Mouse (Mus musculus): Measurements from ENCODE around the gene Srcap.
A peak's percentile ranks its signal among the peaks of the same experiment; 100 is the strongest.
"Not testable (repeated sequence)": the region's sequence is repeated elsewhere in the genome, so short reads cannot be mapped to it uniquely, and the experiment has no call there.

The Srcap gene

DNA sequence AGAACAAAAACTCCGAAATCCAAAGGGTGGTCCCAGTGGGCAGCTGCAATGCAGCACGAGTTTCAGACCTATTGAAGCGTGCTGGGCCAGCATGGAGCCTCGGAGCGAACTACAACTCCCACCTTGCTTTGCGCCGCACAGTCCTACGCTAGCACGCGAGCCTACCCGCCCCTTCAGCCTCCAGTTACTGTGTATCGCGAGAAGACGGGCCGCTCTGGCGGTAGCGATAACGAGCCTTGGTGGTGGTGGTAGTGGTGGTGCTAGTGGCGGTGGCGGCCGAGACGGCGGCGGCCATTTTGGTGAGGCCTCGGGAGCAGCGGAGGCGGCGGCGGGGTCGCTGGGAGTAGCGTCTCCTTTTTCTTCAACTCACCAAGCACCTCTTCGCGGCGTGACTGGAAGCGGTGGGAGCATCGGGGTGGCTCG is at the start of gene Srcap:
Srcap (plus strand) TSS at position 176 of the 423 bp plus-strand sequence.
- DNase-seq (ENCODE audit: low read depth, low spot score): peak; percentile 99

DNA sequence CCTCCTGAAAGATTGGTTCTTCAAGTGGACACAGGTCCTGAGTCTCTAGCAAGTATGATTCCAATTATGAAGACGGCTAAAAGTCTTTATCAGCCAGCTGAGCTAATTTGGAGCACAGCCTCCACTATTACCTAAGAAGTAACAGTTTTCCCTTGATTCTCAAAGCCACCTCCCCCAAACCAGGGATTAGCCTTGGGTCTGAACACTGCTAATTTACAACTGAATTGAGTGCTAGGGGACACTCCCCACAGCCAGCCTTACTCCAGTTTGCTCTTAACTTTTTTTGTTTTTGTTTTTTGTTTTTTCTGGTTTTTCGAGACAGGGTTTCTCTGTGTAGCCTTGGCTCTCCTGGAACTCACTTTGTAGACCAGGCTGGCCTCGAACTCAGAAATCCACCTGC is 46.6 kb upstream of the Srcap start:
- no peak for DNase-seq (ENCODE audit: low read depth, low spot score)

DNA sequence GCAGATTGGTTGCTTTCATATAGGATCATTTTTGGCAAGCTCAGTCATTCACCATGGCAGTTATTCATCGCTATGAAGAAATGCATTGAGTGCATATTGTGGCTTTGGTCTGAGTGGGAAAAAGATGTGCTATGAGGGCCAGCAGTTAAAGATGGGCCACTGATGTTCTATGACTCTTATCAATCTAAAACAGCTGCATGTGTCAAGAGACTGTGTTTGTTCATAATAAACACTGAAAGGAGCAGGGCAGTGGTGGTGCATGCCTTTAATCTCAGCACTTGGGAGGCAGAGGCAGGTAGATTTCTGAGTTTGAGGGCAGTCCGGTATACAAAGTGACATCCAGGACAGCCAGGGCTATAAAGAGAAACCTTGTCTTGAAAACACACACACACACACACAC is 46.1 kb upstream of the Srcap start:
- DNase-seq (ENCODE audit: low read depth, low spot score): not testable (repeated sequence)

DNA sequence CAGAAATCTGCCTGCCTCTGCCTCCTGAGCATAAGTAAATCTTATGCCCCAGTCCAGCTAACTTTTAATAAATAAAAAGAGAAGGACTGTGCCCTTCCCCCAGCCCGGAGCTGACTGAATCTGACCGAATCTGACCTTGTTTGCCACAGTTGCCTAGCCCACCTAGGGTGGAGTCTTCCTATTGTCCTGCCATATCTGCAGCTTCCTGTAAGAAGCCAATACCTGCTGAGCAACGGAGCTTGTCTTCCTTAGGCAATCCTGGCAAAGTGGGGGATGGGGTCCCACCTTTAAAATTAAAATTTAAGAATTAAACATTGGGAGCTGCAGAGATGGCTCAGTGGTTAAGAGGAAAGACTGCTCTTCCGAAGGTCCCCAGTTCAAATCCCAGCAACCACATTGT is 45.2 kb upstream of the Srcap start:
- no peak for DNase-seq (ENCODE audit: low read depth, low spot score)

DNA sequence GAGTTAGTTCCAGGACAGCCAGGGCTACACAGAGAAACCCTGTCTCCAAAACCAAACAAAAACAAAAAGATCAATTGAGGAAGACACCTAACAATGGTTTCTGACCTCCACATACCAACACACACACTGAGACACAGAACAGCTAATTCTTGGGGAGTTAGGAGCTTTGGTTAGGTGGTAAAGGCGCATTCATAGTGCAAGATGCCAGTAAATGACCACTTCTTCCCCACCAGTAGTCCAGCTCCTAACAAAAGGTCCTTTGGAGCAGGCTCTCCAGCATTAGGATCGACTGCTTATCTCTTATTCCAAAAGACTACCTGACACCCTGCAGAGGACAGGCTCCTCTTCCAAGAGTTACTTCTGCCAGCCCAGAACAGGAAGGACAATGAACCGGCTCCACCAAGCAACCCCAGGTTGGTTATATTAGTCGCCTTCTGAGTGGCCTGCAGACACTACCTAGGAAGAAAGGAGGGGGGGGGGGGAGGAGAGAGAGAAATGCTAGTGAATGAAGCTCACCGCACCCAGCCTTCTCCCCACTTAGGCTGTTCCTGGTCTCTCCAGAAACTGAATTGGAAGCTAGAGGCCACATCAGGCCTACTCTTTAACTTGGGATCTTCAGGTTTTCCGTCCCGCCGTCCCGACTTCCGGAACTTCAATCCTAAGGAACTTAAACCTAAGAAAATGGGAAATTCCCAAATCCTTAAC is 41.6 kb upstream of the Srcap start:
- DNase-seq (ENCODE audit: low read depth, low spot score): peak; percentile 66

DNA sequence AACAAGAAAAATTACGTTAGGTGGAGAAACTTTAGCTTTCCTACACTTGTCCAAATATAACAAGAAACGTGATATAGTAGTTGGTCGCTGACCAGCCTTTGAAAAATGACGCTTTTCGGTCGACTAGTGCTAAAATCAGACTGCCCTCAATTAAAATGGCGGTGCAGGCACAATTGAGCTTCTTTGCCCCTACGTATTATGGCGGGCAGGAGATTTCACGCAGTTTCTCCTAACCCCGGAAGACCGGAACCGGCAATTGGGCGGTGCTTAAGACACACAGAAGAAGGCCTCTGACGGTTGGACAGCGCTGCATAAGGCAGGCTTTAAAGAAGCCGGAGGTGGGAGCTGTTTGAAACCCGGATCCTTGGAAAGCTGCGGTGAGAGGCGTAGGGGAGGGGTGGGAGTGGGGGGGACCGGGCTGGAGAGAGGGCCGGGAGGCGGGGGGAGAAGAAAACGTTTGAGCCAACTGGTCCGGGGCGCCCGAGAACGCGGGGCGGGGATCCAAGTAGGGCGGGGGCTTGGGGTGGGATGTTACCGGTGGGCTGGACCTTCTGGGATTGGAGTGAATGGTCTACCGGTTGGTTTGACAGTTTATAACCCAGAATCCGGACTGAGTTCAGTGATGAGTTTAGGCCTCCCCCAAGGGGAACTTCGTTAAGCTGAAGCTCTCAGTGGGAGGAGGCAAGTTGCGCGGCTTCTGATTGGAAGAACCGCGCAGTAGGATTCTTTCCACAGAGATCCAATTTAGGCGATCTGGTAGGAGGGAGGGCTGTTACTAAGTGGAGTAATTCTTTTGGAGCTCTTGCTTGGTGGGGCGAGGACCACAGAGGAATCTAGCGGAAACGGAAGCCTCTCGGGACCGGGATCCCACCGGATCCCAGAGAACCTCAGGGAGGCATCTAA is 40.8 kb upstream of the Srcap start:
- DNase-seq (ENCODE audit: low read depth, low spot score): peak; percentile 100

DNA sequence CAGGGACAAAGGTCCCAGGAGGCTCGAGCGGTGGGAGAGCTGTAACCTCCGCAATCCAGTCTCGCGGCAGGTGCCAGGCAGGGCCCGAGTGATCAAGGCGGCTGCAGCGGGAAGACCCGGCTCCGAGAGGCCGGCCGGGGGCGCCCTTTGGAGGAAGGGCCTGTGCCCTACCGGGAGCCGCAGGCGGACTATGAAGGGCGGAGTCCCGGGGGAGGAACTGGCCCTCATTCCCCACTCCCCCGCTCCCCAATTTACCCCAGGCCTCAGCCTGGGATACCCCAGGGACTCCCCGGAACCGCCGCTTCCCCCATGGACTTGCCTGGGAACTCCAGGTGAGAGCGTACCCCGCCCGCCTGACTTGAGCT is 40.2 kb upstream of the Srcap start:
- DNase-seq (ENCODE audit: low read depth, low spot score): no peak

DNA sequence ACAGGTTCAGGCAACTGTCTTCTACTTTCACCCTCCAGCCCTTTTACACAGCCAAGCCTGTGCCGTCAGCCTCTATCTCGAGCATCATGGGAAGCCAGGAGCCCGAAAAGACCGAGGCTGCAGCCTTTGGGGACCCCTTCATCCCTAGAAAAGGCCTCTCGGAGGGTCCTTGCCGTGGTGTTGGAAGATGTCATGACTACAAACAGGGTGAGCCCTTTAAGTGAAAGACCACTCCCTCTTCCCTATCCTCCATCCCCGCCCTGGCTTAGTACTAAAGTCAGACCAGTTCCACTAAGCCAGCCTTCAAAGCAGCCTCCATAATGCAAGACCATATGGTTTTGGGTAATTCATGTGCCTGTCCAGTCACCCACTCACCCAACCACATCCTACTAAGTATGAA is 39.7 kb upstream of the Srcap start:
- DNase-seq (ENCODE audit: low read depth, low spot score): peak; percentile 35

DNA sequence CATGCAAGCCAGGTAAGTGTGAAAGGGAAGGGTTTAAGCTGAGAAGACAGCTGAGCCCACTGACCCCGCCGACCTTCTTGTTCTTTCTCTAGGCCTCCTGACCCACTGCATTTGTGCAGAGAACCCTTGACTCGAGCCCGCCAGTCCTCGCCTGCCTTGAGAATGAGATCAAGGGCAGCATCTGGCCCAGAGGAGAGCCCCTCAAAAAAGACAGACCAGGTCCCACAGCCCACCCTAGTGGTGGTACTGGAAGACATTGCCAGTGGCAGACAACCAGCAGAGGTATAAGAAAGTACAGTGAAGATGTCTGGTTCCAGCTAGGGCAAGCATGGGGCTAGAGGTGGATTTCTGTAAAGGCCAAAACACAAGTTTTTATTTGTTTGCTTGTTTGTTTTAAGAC is 38.1 kb upstream of the Srcap start:
- DNase-seq (ENCODE audit: low read depth, low spot score): no peak

DNA sequence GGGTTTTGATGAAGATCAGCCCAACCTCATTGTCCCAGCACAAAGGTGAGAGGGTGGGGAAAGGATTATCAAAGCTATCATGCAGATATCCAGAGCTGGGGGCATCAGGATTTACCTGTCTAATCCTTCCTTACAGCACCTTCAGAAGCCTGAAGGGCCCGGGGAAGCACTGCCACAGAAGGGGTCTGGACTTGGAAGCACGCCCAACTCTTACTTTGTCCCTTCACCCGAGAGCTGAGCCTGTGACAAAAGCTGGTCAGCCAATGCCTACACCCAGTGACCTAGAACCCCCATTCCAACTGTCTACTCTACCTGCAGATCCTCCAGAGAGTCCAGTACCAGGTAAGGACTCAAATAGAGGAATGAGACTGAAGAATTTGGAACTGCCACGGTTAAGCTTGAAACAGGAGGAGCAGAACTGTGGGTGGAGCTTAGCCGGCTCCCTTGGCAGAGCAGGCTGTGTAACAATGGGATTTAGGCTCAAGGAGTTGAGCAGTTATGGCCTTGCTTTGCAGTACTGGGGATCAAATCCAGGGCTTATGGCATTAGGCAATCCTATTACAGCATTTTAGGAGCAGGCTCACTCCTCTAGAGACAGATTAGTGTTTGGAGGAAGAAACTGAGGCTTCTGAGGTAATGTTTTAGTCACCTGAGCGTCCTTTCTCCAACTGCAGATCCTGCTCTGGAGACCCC is 37.3 kb upstream of the Srcap start:
- no peak for DNase-seq (ENCODE audit: low read depth, low spot score)

DNA sequence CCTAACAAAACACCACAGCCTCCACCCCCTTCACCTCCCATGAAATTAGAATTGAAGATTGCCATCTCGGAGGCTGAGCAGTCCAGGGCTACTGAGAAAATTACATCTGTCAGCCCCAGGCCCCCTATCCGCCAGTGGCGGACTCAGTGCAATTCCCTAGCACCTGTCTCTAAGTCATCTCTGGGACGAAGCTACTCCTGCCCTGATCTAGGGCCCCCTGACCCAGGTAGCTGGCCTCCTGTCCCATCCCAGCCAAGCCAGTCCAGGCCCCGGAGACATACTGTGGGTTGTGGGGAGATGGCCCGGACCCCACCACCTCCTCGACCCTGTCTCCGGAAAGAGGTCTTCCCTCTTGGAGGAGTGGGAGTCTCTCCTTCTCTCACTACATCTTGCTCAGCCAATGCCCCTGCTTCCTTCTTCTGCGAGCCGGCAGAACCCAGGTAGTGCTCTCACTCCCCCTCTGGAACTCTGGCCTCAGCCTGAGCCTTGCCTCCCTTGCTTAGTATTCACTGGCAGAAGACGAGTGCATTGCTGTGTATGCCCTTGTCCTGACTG is 36.5 kb upstream of the Srcap start:
- no peak for DNase-seq (ENCODE audit: low read depth, low spot score)

DNA sequence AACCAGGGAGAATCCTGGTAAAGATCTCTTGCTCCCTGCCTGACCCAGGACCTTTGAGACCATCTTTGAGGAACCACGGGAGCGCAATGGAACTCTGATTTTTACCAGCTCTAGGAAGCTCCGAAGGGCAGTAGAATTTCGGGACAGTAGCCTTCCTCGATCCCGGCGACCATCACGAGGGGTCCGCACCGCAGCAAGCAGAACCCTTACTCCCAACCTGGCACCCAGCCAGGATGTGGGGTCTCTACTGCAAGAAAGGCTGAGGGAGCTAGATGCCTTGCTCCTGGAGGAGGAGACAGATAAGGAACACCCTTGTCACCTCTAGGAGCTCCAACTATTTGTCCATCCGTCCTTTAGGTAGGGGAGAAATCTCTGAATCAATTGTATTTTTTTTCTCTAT is 35.4 kb upstream of the Srcap start:
- DNase-seq (ENCODE audit: low read depth, low spot score): no peak

DNA sequence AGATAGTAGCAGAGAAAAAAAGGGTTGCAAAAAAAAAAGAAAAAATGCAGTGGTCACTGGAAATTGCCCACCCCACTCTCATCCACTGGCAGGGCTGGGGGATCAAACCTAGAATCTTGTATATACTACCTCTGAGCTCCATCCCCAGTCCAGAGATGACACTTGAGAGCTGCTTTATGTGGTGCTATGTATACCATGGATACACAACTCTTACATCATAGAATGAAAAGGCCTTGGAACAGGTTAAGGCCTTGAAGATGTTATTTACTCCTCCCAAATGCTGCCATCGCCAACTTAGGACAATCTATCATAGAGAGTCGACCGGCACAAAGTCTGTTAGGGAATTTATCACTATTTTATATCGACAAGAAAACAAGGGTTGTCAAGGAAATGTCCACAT is 34.9 kb upstream of the Srcap start:
- DNase-seq (ENCODE audit: low read depth, low spot score): no peak

DNA sequence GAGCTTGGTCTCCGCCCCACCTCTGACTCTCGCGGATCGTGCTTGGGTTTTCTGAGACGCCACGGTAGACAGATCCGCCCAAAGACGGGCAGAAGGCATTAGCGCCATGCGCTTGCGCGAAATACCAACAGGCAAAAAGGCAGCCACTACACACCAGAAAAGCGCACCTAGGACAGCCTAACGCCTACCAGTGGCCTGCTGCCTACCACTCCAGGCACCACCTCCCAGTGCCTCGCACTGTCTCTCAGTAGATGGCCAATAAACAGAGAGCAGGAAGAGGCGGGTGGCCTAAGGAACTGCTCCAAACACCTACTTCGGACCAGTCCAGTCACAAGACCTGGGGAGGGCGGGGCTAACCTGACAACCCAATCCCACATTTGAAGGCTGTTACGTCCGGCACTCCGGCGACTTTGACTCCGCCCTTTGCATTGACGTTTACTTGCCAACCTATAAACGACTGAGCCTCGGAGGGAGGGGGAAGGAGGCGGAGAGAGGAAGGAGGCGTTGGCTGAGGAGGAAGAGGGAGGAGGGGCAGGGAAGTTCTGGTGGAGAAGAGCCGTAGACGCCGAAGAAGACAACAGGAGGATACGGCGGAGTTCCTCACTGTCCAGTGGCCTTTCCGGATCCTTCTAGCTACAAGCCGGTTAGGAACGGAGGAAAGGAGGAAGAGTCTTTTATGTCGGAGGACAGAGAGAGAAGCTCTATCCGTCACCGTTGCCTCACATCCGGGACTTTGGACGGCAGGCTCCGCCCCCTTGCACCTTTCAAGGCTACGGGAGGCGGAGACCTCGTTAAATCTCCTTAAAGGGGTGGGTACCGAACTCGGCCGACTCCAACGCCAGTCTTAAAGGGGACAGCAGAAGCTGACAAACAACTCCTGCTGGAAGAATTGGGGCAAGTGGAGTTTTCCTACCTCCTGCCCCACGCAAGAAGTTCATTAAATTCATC is 33.8 kb upstream of the Srcap start:
- peak; percentile 100 for DNase-seq (ENCODE audit: low read depth, low spot score)

DNA sequence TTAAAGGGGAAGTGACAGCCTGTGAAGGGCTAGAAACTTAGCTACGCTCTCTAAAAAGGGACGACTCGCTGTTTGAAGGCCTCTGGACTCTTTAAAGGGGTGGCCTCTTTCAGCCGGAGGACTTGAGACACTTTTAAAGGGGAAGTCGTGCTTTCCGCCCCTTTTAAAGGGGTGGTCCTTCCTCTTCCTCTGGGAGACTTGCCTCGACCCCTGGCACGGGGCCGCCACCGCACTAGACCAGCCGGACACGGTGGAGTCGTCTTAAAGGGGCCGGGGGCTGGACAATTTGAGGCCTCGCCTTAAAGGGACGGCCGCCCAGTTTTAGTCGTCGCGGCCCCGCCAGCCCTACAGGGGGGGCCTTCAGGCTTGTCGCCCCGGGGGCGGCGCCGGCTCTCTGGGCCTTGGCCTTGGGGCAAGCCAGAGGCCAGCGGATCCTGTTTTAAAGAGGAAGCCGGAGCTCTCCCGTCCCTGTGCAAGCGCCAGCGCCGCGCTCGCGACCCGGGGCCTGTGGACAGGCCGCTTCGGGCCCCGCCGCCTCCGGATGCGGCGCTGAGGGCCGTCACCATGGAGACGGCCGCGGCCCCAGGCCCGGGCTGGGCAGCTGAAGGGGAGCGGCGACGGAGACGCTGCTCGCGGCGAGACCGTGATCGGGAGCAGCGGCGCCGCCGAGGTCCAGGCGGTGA is 33.0 kb upstream of the Srcap start, which contains the start of gene Fbrs:
Fbrs (plus strand) TSS at position 565 of the 683 bp plus-strand sequence.
- DNase-seq (ENCODE audit: low read depth, low spot score): peak; percentile 99

DNA sequence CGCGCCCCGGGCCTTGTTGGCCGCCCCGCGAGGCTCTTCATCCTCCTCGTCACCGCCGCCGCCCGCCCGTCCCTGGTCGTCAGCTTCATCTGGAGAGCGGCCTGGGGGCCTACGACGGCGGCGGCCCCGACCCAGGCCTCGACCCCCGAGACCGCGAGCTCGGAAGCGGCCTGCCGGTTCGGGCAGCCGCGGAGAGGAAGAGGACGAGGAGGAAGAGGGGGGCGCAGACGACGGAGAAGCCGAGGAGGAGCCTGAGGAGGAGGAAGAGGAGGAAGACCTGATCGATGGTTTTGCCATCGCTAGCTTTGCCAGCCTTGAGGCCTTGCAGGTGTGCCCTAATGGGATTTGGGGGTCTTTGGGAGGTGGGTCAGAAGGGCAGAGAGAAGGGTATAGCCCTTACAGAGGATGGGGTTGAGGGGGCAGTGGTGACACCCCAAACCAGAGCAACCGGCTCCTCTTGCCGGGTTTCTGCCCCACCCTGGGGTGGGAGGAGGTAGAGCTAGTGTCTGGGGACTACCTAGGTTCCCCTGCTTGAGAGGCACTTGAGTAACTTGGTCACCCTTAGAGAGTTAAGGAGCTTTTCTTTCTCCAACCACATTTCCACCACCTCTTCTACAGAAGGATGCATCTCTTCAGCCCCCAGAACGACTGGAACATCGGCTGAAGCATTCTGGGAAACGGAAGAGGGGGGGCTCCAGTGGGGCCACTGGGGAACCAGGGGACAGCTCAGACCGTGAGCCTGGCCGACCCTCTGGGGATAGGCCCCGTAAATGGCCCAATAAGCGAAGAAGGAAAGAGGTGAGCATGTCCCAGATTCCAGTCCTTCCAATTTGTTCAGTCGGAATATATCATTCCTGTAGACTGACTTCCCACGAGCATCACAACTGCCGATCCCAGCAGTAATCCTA is 32.2 kb upstream of the Srcap start:
- peak; percentile 35 for DNase-seq (ENCODE audit: low read depth, low spot score)

DNA sequence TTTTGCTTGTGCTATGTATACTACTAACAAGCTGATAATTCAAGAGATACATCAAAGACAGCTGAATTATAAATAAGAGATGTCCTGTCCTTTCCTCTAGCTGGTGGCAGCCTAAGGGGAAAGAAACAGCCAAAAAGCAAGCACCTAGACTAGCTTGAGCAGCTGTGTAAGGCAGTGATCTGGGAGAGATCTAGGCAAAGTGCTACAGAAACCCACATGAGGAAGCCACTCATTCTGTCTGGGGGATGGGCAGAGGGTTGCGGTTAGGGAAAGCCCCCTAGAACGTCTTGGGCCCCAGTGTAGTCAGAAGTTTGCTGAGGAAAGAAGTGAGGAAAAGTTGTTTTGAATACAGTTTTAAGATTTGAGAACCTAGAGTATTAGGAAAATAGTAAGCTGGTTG is 31.5 kb upstream of the Srcap start:
- no peak for DNase-seq (ENCODE audit: low read depth, low spot score)

DNA sequence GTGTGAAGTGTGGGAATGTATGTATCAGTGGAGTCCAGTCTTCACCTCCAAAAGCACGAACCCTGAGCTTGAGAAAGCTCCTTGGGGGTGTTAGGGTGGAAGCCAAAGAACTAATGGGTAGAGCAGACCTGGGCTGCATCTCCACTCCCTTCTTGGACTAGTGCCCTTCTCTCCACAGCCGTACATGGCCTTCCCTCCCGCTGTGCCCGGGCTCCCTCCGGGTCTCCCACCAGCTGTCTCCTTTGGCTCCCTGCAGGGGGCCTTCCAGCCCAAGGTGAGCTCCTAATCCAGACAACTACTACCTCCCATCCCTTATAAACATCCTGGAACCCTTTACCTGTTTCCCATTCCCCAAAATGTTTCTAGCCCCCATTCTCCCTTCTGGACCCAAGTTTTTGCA is 26.4 kb upstream of the Srcap start:
- DNase-seq (ENCODE audit: low read depth, low spot score): peak; percentile 22

DNA sequence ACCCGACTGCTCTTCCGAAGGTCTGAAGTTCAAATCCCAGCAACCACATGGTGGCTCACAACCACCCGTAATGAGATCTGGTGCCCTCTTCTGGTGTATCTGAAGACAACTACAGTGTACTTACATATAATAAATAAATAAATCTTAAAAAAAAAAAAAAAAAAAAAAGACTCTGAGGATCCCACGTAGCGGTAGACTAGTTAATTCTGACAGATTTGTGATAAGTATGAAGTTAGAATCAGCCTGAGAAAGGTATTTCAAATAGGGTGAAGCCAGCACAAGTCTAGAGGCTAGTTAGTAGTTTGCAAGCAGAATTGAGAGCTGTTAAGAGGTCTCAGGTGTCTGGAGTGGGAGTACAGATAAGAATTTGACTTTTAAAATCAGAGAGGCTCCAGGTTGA is 23.4 kb upstream of the Srcap start:
- DNase-seq (ENCODE audit: low read depth, low spot score): not testable (repeated sequence)
